Mouse (Mus musculus): Measurements from ENCODE around the gene Gm20521.

DNA sequence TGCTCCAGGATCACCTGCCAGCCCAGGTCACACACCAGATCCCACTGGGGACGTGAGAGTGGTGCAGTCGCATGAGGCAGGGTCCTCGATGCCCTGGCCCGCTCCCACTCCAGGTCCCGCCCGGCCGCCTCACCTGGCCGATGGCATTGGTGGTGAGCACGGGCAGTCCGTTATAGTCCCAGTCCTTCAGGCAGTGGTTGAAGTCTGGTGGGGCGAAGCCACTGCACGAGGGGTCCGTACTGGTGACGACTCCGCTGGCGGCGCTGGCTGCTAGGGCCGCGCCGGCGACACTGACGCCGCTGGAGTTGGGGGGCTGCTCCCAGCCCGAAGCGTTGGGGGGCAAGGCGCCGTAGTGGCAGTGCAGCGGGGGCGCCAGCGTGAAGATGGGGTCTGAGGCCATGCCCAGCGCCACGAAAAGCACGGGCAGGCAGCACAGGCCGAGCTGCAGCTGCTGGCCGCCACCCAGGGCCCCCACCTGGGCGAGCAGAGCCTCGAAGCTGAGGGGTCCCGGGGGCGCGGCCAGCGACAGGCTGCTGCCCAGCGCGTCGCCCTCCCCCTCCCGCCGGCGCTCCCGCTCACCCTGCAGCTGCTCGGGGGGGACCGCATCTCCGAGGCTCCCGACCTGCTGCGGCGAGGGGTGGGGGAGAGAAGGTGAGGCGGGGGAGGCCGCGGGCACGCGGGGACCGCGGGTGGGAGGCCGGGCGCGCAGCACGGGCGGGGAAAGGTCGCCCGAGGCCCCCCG, 29.0 kb downstream of the Gm20521 start:
- TF ChIP-seq POLR2A (IDR thresholded peaks at IDR 0.05; ENCODE audit: borderline replicate concordance, extremely low read depth, low read depth, low read length) (no peak), CTCF (IDR thresholded peaks at IDR 0.05; ENCODE audit: insufficient read depth, low read length) (no peak)

Data from lung, adult 2 months (tissue).